Mouse (Mus musculus) urinary bladder, postnatal 25 days (tissue): ENCODE results near the gene Nfix.

Experiments used
- DNase-seq: peaks from one replicate; pipeline ENCODE4 v3.0.0; 2022; ENCODE audit warnings: low spot score

Nfix gene

GRCm38 (mm10) chr8:84664566-84665384 is 135.4 kb downstream of the Nfix start:
- peak; percentile 67 for DNase-seq

GRCm38 (mm10) chr8:84663483-84664327 is 136.4 kb downstream of the Nfix start:
- DNase-seq = peak; percentile 95

GRCm38 (mm10) chr8:84662581-84663065 is 137.5 kb downstream of the Nfix start, which contains the start of gene Ier2:
TSS of gene Ier2 (minus strand) at chr8:84662852.
- peak; percentile 95 for DNase-seq

GRCm38 (mm10) chr8:84661961-84662571 is 138.1 kb downstream of the Nfix start:
- DNase-seq = peak; percentile 42

- DNase-seq = peak; percentile 90
These were observed 138.7 kb downstream of the Nfix start for GRCm38 (mm10) chr8:84661458-84661871.

GRCm38 (mm10) chr8:84660819-84661457 is 139.2 kb downstream of the Nfix start:
- peak; percentile 79 for DNase-seq

- peak; percentile 46 for DNase-seq
These were observed 140.0 kb downstream of the Nfix start for GRCm38 (mm10) chr8:84659936-84660818.

- no peak for DNase-seq
These were observed 141.2 kb downstream of the Nfix start for GRCm38 (mm10) chr8:84658951-84659350.

- no peak for DNase-seq
These were observed 142.5 kb downstream of the Nfix start for GRCm38 (mm10) chr8:84657680-84658079.

GRCm38 (mm10) chr8:84657203-84657602 is 142.9 kb downstream of the Nfix start:
- DNase-seq = no peak

- DNase-seq = peak; percentile 62
These were observed 143.5 kb downstream of the Nfix start for GRCm38 (mm10) chr8:84656641-84657126.

- no peak for DNase-seq
These were observed 144.0 kb downstream of the Nfix start for GRCm38 (mm10) chr8:84656191-84656525.

- DNase-seq = no peak
These were observed 144.6 kb downstream of the Nfix start for GRCm38 (mm10) chr8:84655336-84656190.

GRCm38 (mm10) chr8:84654597-84654996 is 145.5 kb downstream of the Nfix start:
- DNase-seq = no peak

GRCm38 (mm10) chr8:84653092-84653631 is 147.0 kb downstream of the Nfix start:
- no peak for DNase-seq

- DNase-seq = no peak
These were observed 149.9 kb downstream of the Nfix start for GRCm38 (mm10) chr8:84650213-84650612.
